ENCODE assay signal across 8 mouse cellular contexts in genomic region chr9:90206500-90206899, GRCm38 (mm10). TPM values are rescaled to one million over a fixed set of nuclear protein-coding genes. Genes with fewer than 3 reads are reported as not detected.
DNase-seq lines count a peak whose midpoint lies in the region; ATAC-seq and TF ChIP-seq lines count a peak whose summit lies in the region.

No protein-coding gene starts in this region.

- no peak for TF ChIP-seq EP300 in ES-Bruce4 (IDR thresholded peaks at IDR 0.05; ENCODE audit: insufficient read depth, low read depth, low read length)

- DNase-seq in brain, embryonic 18.5 days (ENCODE audit: low read depth, low spot score): peak; percentile 32
- peak; percentile 88 for DNase-seq in forebrain, embryonic 11.5 days (ENCODE audit: low spot score)
- DNase-seq in layer of hippocampus, adult 8-10 months (ENCODE audit: low spot score in 2 of 2): peak; percentile 61 to 82
- DNase-seq in lung, postnatal 10 days: peak; percentile 90
- DNase-seq in ovary, postnatal 36 days (ENCODE audit: low spot score): peak; percentile 79
- DNase-seq in thymus, postnatal 4 days: peak; percentile 96

- no peak overlapping the region for H3K27ac ChIP-seq in ES-Bruce4 (ENCODE audit: insufficient read depth, low read length)
- no peak overlapping the region for H3K27ac ChIP-seq in forebrain, embryonic 11.5 days (ENCODE audit: low read depth, low read length)

- H3K36me3 ChIP-seq in ES-Bruce4 (ENCODE audit: control insufficient read depth, insufficient read depth, low read length, poor library complexity, severe bottlenecking): no peaks in the 10 kb centered on the region
- H3K36me3 ChIP-seq in forebrain, embryonic 11.5 days (ENCODE audit: control insufficient read depth, insufficient read depth, low read length): no peaks in the 10 kb centered on the region

- TF ChIP-seq POLR2A in ES-Bruce4 (IDR thresholded peaks at IDR 0.05; ENCODE audit: insufficient read depth, low read length): no peak

- H3K4me1 ChIP-seq in ES-Bruce4 (ENCODE audit: control insufficient read depth, insufficient read depth, low read length): no peaks in the 10 kb centered on the region
- no peaks in the 10 kb centered on the region for H3K4me1 ChIP-seq in forebrain, embryonic 11.5 days (replicated peaks; ENCODE audit: control insufficient read depth, insufficient read depth, low read length)

- H3K4me2 ChIP-seq in forebrain, embryonic 11.5 days (ENCODE audit: low read depth, low read length, severe bottlenecking): no peak overlapping the region

- WGBS in forebrain, embryonic 11.5 days: 39% methylated on average over 2 of the region's 2 CpGs

- ATAC-seq in forebrain, embryonic 11.5 days (replicated peaks; ENCODE audit: low FRiP score): peak; percentile 53
- peak; percentile 61 to 62; a peak in 2 of 4 replicates for ATAC-seq in hematopoietic stem cell, adult 5-6 weeks (replicated peaks in 1 of 2; ENCODE audit: insufficient read depth in 1 of 2, low FRiP score in 2 of 2, low TSS enrichment in 1 of 2, low read depth in 1 of 2, poor library complexity in 2 of 2, severe bottlenecking in 2 of 2)

- no peak overlapping the region for H3K4me3 ChIP-seq in ES-Bruce4 (ENCODE audit: low read depth, low read length)
- no peak overlapping the region for H3K4me3 ChIP-seq in forebrain, embryonic 11.5 days (ENCODE audit: low read depth, low read length)

- H3K9ac ChIP-seq in ES-Bruce4 (ENCODE audit: low read depth, poor library complexity, severe bottlenecking): no peak overlapping the region
- no peak overlapping the region for H3K9ac ChIP-seq in forebrain, embryonic 11.5 days (ENCODE audit: low read length)

- H3K9me3 ChIP-seq in ES-Bruce4 (replicated peaks; ENCODE audit: control insufficient read depth, insufficient read depth, low read length, poor library complexity, severe bottlenecking): no peaks in the 10 kb centered on the region
- H3K9me3 ChIP-seq in forebrain, embryonic 11.5 days (ENCODE audit: control insufficient read depth, low read length): no peaks in the 10 kb centered on the region

- TF ChIP-seq CTCF in ES-Bruce4 (IDR thresholded peaks at IDR 0.05; ENCODE audit: low read depth, low read length): peak; percentile 90

- H3K27me3 ChIP-seq in ES-Bruce4 (ENCODE audit: control insufficient read depth, insufficient read depth, low read length, poor library complexity, severe bottlenecking): no peaks in the 10 kb centered on the region
- no peaks in the 10 kb centered on the region for H3K27me3 ChIP-seq in forebrain, embryonic 11.5 days (ENCODE audit: control insufficient read depth, insufficient read depth, low read length)

RNA-seq across cellular contexts. Expression of gene Adamts7, which starts 43.6 kb away (rescaled TPM):
- 4.2 and 4.7 TPM in 2 replicates for polyA plus RNA-seq in ES-Bruce4 (2011; ENCODE audit: insufficient read depth, insufficient read length, low read depth, missing spikeins)
- 21.5 and 22.2 TPM in 2 replicates for polyA plus RNA-seq in forebrain, embryonic 11.5 days (2014; fragmentation: Nextera tagmentation; extraction: Ambion mirVana)
- total RNA-seq in hematopoietic stem cell, adult 5-6 weeks (2017): not detected in 2 replicates
- under 1 TPM; 0.31 to 0.81 (median 0.42) TPM for total RNA-seq in layer of hippocampus, adult 8-10 months (2022)

Comparison
In these comparisons a context has a peak if more than half of its experiments do, and no peak if none do; other contexts are left out.
1. DNase-seq: peak in every context shown above with its lines; median percentile 96 in thymus, postnatal 4 days; 90 in lung, postnatal 10 days; 88 in forebrain, embryonic 11.5 days; 79 in ovary, postnatal 36 days; 72 in layer of hippocampus, adult 8-10 months; 32 in brain, embryonic 18.5 days.